Mouse (Mus musculus) megakaryocyte progenitor cell, adult 5-6 weeks (primary cell): ENCODE results near the gene Cysrt1. TPM values are rescaled to one million over a fixed set of nuclear protein-coding genes. Genes with fewer than 3 reads are reported as not detected.
A peak's percentile ranks its signal among the peaks of the same experiment; 100 is the strongest.
"Not testable (repeated sequence)": the region's sequence is repeated elsewhere in the genome, so short reads cannot be mapped to it uniquely, and the experiment has no call there.

Experiments used
- ATAC-seq: replicated peaks from 2 replicates; pipeline ENCODE4 v1.8.0; 2016; ENCODE audit warnings: mild to moderate bottlenecking, moderate TSS enrichment, inconsistent platforms; ENCODE audit not compliant: poor library complexity
- total RNA-seq, 2 experiments: library from RNA; stranded (forward) in 1 of 2; stranded (reverse) in 1 of 2; fragments of 157-497, 149-512 nt in 1 of 2; fragments of 200-1000 nt in 1 of 2; gene quantifications; 2 replicates each; pipeline versions ENCODE4 v1.2.3 to v1.2.4; 2015 to 2017

Gene Cysrt1
- total RNA-seq, 2 experiments from 2014 or later = not detected

GRCm38 (mm10) chr2:25265897-25266656 lies 23.8 kb upstream of the Cysrt1 start:
- peak; percentile 41 for ATAC-seq

GRCm38 (mm10) chr2:25264851-25265250 lies 22.6 kb upstream of the Cysrt1 start:
- no peak for ATAC-seq

- ATAC-seq = no peak
These were observed 22.0 kb upstream of the Cysrt1 start for GRCm38 (mm10) chr2:25264286-25264660.

GRCm38 (mm10) chr2:25263623-25264285 lies 21.5 kb upstream of the Cysrt1 start:
- ATAC-seq = no peak

GRCm38 (mm10) chr2:25262795-25263622 lies 20.8 kb upstream of the Cysrt1 start:
- peak; percentile 15 for ATAC-seq

GRCm38 (mm10) chr2:25262291-25262767 lies 20.1 kb upstream of the Cysrt1 start, which contains the start of gene Tprn:
Gene Tprn, plus strand, starts transcription at chr2:25262618.
- peak; percentile 97 for ATAC-seq

- ATAC-seq = no peak
These were observed 19.6 kb upstream of the Cysrt1 start for GRCm38 (mm10) chr2:25261870-25262269.

- no peak for ATAC-seq
These were observed 16.6 kb upstream of the Cysrt1 start for GRCm38 (mm10) chr2:25258887-25259286.

GRCm38 (mm10) chr2:25257250-25257649 lies 15.0 kb upstream of the Cysrt1 start:
- ATAC-seq = not testable (repeated sequence)

- peak; percentile 76 for ATAC-seq
These were observed 14.3 kb upstream of the Cysrt1 start for GRCm38 (mm10) chr2:25256443-25257109.

GRCm38 (mm10) chr2:25255284-25255779 lies 13.1 kb upstream of the Cysrt1 start, which contains the start of gene Tmem203:
Gene Tmem203, plus strand, starts transcription at chr2:25255439.
- ATAC-seq = peak; percentile 91

GRCm38 (mm10) chr2:25252331-25252730 lies 10.1 kb upstream of the Cysrt1 start:
- peak; percentile 35; the same call in 1 of the 2 replicates for ATAC-seq

GRCm38 (mm10) chr2:25246183-25247072 lies 4.2 kb upstream of the Cysrt1 start, which contains the start of gene AL732309.1:
Gene AL732309.1, minus strand, starts transcription at chr2:25246863.
- no peak for ATAC-seq

- ATAC-seq = no peak
These were observed 1.9 kb upstream of the Cysrt1 start for GRCm38 (mm10) chr2:25244144-25244543.

- ATAC-seq = no peak
These were observed 1.1 kb upstream of the Cysrt1 start for GRCm38 (mm10) chr2:25243342-25243741.

GRCm38 (mm10) chr2:25241438-25241775 lies 845 bp downstream of the Cysrt1 start:
- ATAC-seq = no peak

GRCm38 (mm10) chr2:25240723-25241437 lies 1.4 kb downstream of the Cysrt1 start:
- peak; percentile 84 for ATAC-seq

GRCm38 (mm10) chr2:25240310-25240709 lies 1.9 kb downstream of the Cysrt1 start:
- no peak for ATAC-seq

- no peak for ATAC-seq
These were observed 2.5 kb downstream of the Cysrt1 start for GRCm38 (mm10) chr2:25239766-25240165.
